Mouse (Mus musculus) brain, embryonic 14.5 days (tissue): Measurements from ENCODE around the gene Stard13.

Source experiments
- CTCF ChIP-seq: fragments of 200-500 bp; IDR thresholded peaks from 2 replicates; pipeline ENCODE4 v1.5.1; 2012; ENCODE audit warnings: inconsistent platforms, mild to moderate bottlenecking, moderate library complexity, borderline replicate concordance; ENCODE audit not compliant: insufficient read depth, insufficient read length; ENCODE audit errors: extremely low read depth
- POLR2A ChIP-seq: fragments of 200-500 bp; IDR thresholded peaks from 2 replicates; pipeline ENCODE4 v1.6.1; 2012; ENCODE audit warnings: mild to moderate bottlenecking, inconsistent platforms, borderline replicate concordance; ENCODE audit not compliant: poor library complexity, insufficient read depth, insufficient read length, severe bottlenecking; ENCODE audit errors: extremely low read depth

DNA sequence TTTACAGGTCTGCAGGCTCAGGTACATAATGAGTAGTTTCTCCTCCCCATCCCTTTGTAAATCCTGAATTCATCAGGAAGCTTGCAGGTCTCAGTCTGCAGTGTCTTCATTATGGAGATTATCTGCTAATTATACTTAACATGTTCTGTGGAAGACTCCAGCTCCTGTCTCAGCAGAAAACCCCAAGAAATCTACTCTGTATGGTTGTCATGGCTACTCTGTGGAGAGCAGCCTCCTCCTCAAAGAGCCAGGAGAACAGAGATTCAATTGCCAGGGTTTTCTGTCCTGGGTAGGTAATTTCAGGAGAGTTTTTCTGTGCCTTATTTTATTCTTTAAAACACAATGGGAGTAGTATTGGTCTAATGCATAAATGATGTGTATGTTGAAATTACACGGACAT is 210.7 kb downstream of the Stard13 start:
- TF ChIP-seq CTCF (no peak), POLR2A (no peak)
